8 mouse cellular contexts compared by ENCODE assay signal in genomic region chr10:62791251-62792176, GRCm38 (mm10). TPM values are rescaled to one million over a fixed set of nuclear protein-coding genes. Genes with fewer than 3 reads are reported as not detected.
DNase-seq lines count a peak whose midpoint lies in the region; ATAC-seq and TF ChIP-seq lines count a peak whose summit lies in the region.

No protein-coding gene starts in this region.

- no peak for TF ChIP-seq CTCF in CH12.LX (conservative IDR thresholded peaks at IDR 0.05 in 1 of 2, IDR thresholded peaks at IDR 0.05 in 1 of 2; ENCODE audit: low read depth in 2 of 2, low read length in 2 of 2)

- no peak for TF ChIP-seq EP300 in CH12.LX (IDR thresholded peaks at IDR 0.05; ENCODE audit: low read length)

- no peak for TF ChIP-seq POLR2A in CH12.LX (IDR thresholded peaks at IDR 0.05; ENCODE audit: low read depth, low read length)

- no peak for TF ChIP-seq RAD21 in CH12.LX (IDR thresholded peaks at IDR 0.05; ENCODE audit: low read depth, low read length)

- ATAC-seq in heart, embryonic 14.5 days (ENCODE audit: insufficient number of reproducible peaks, insufficient read depth, low FRiP score, low read depth): peak; percentile 75
- ATAC-seq in limb, embryonic 12.5 days (ENCODE audit: insufficient number of reproducible peaks, insufficient read depth, low FRiP score, low TSS enrichment, low read depth): peak; percentile 82
- ATAC-seq in megakaryocyte progenitor cell, adult 5-6 weeks (replicated peaks; ENCODE audit: poor library complexity): no peak

- peak overlapping the region; percentile 73 for H3K4me2 ChIP-seq in CH12.LX (ENCODE audit: insufficient read depth, low read depth, poor library complexity, severe bottlenecking)
- peak overlapping the region; percentile 85 for H3K4me2 ChIP-seq in heart, embryonic 14.5 days (ENCODE audit: low read length)
- peak overlapping the region; percentile 66 for H3K4me2 ChIP-seq in limb, embryonic 12.5 days

- peak; percentile 8 for DNase-seq in heart, adult 8-10 months (ENCODE audit: low spot score)
- DNase-seq in heart, postnatal 14 days: no peak
- DNase-seq in CH12.LX (ENCODE audit: extremely low read depth): peak; percentile 29
- DNase-seq in c-Kit-positive CD71-positive TER-119-negative erythroid progenitor cells, embryonic 14.5 days (ENCODE audit: low read depth): peak; percentile 14
- peak; percentile 45 for DNase-seq in naive thymus-derived CD4-positive, alpha-beta T cell, adult 2 months (ENCODE audit: low read depth)

- H3K36me3 ChIP-seq in CH12.LX (replicated peaks in 1 of 2; ENCODE audit: control insufficient read depth in 1 of 2, insufficient read depth in 1 of 2, low read length in 1 of 2): peaks cover 23 to 38% of the 10 kb centered on the region in 2 experiments
- H3K36me3 ChIP-seq in heart, embryonic 14.5 days (ENCODE audit: control insufficient read depth, insufficient read depth, low read length): peaks cover 44% of the 10 kb centered on the region
- H3K36me3 ChIP-seq in limb, embryonic 12.5 days: peaks cover 43% of the 10 kb centered on the region

- 2% methylated on average over 72 of the region's 78 CpGs for WGBS in heart, embryonic 14.5 days
- 1% methylated on average over 77 of the region's 78 CpGs for WGBS in limb, embryonic 12.5 days

- in situ Hi-C loops in CH12.LX (cut with MboI; ENCODE audit: low pct_ligation_motif_present, low pct_unique_long_range_greater_than_20kb, low sequenced_read_pairs): no loop called here

- H3K9me3 ChIP-seq in CH12.LX (replicated peaks; ENCODE audit: low read length): no peaks in the 10 kb centered on the region
- H3K9me3 ChIP-seq in heart, embryonic 14.5 days (ENCODE audit: control insufficient read depth, low read length): no peaks in the 10 kb centered on the region
- no peaks in the 10 kb centered on the region for H3K9me3 ChIP-seq in limb, embryonic 12.5 days

- H3K4me1 ChIP-seq in CH12.LX (ENCODE audit: control insufficient read depth in 1 of 2, insufficient read depth in 2 of 2): peaks cover 0 to 29% of the 10 kb centered on the region in 2 experiments; a peak in 2 of 4 replicates
- H3K4me1 ChIP-seq in heart, embryonic 14.5 days (ENCODE audit: control insufficient read depth in 2 of 2, insufficient read depth in 2 of 2, low read length in 2 of 2): peaks cover 5 to 27% of the 10 kb centered on the region in 2 experiments
- peaks cover 12% of the 10 kb centered on the region; the same call in 1 of the 2 replicates for H3K4me1 ChIP-seq in limb, embryonic 12.5 days (replicated peaks)

- H3K27ac ChIP-seq in CH12.LX (ENCODE audit: insufficient read depth, low read depth): peak overlapping the region; percentile 77
- peak overlapping the region; percentile 99 for H3K27ac ChIP-seq in heart, embryonic 14.5 days (replicated peaks in 1 of 2; ENCODE audit: control insufficient read depth in 1 of 2, insufficient read depth in 1 of 2, low read depth in 2 of 2, low read length in 2 of 2)
- peak overlapping the region; percentile 96 for H3K27ac ChIP-seq in limb, embryonic 12.5 days

- peak overlapping the region; percentile 82 to 95 (median 93) for H3K4me3 ChIP-seq in CH12.LX (replicated peaks in 1 of 3; ENCODE audit: low read depth in 2 of 3, low read length in 2 of 3, poor library complexity in 1 of 3)
- peak overlapping the region; percentile 97 to 99 for H3K4me3 ChIP-seq in heart, embryonic 14.5 days (ENCODE audit: control insufficient read depth in 1 of 2, insufficient read depth in 1 of 2, low read depth in 1 of 2, low read length in 2 of 2)
- H3K4me3 ChIP-seq in limb, embryonic 12.5 days (replicated peaks): peak overlapping the region; percentile 99

- H3K27me3 ChIP-seq in CH12.LX (replicated peaks): no peaks in the 10 kb centered on the region
- no peaks in the 10 kb centered on the region for H3K27me3 ChIP-seq in heart, embryonic 14.5 days (ENCODE audit: control insufficient read depth, insufficient read depth, low read length)
- H3K27me3 ChIP-seq in limb, embryonic 12.5 days: no peaks in the 10 kb centered on the region

- dilution Hi-C loops in CH12.LX (cut with MboI; ENCODE audit: extremely low pct_ligation_motif_present, extremely low pct_unique_long_range_greater_than_20kb, low sequenced_read_pairs): no loop called here

- peaks cover 41% of the 10 kb centered on the region for H3K79me2 ChIP-seq in CH12.LX (replicated peaks; ENCODE audit: control insufficient read depth, extremely low read depth, insufficient read depth, poor library complexity, severe bottlenecking)

- H3K9ac ChIP-seq in CH12.LX (ENCODE audit: insufficient read depth, low read depth): peak overlapping the region; percentile 83
- peak overlapping the region; percentile 99 for H3K9ac ChIP-seq in heart, embryonic 14.5 days (ENCODE audit: low read length)
- peak overlapping the region; percentile 99 for H3K9ac ChIP-seq in limb, embryonic 12.5 days (replicated peaks)

- intact Hi-C loops in heart, postnatal 14 days (cut with DNase I): loop anchor here (5.0 kb wide), 1 partner anchor 231 kb away; the partner anchor contains the start of genes Hnrnph3 and Pbld2

TF ChIP-seq in CH12.LX, 34 proteins besides CTCF, POLR2A, EP300 and RAD21:
- TF ChIP-seq IRF4 (IDR thresholded peaks at IDR 0.05; ENCODE audit: low read depth, low read length) (no peak), SMC3 (IDR thresholded peaks at IDR 0.05; ENCODE audit: low read depth, low read length) (no peak), USF2 (conservative IDR thresholded peaks at IDR 0.05; ENCODE audit: low read depth, low read length) (no peak), BHLHE40 (IDR thresholded peaks at IDR 0.05; ENCODE audit: low read depth, low read length) (no peak), HCFC1 (IDR thresholded peaks at IDR 0.05; ENCODE audit: low read depth, low read length) (no peak), ELF1 (IDR thresholded peaks at IDR 0.05; ENCODE audit: low read depth, low read length) (no peak), MAZ (IDR thresholded peaks at IDR 0.05; ENCODE audit: low read depth, low read length) (0 out of 2 replicates have a peak, but pooled peaks have one; percentile 26), NRF1 (IDR thresholded peaks at IDR 0.05; ENCODE audit: low read depth, low read length) (no peak), MYC (IDR thresholded peaks at IDR 0.05; ENCODE audit: low read depth, low read length) (no peak), SIN3A (IDR thresholded peaks at IDR 0.05; ENCODE audit: low read length) (no peak; the same call in 1 of the 2 replicates), JUN (IDR thresholded peaks at IDR 0.05; ENCODE audit: insufficient read depth, low read depth, low read length) (no peak), CHD2 (IDR thresholded peaks at IDR 0.05; ENCODE audit: low read length) (0 out of 2 replicates have a peak, but pooled peaks have one; percentile 30), E2F4 (IDR thresholded peaks at IDR 0.05; ENCODE audit: insufficient replicate concordance, low read depth, low read length) (no peak), NELFE (IDR thresholded peaks at IDR 0.05; ENCODE audit: low read depth, low read length) (no peak), ZC3H11A (IDR thresholded peaks at IDR 0.05; ENCODE audit: low read depth, low read length) (no peak), MEF2A (IDR thresholded peaks at IDR 0.05; ENCODE audit: borderline replicate concordance, low read depth, low read length) (0 out of 2 replicates have a peak, but pooled peaks have one; percentile 30), KAT2A (IDR thresholded peaks at IDR 0.05; ENCODE audit: insufficient replicate concordance, low read length) (no peak), RCOR1 (conservative IDR thresholded peaks at IDR 0.05; ENCODE audit: low read depth, low read length) (no peak), MAFK (IDR thresholded peaks at IDR 0.05; ENCODE audit: insufficient replicate concordance, low read length) (no peak), ZNF384 (IDR thresholded peaks at IDR 0.05; ENCODE audit: low read depth, low read length) (no peak), GABPA (IDR thresholded peaks at IDR 0.05; ENCODE audit: insufficient replicate concordance, low read depth, low read length) (no peak), MAX (IDR thresholded peaks at IDR 0.05; ENCODE audit: low read length) (no peak), CHD1 (IDR thresholded peaks at IDR 0.05; ENCODE audit: low read depth, low read length) (0 out of 2 replicates have a peak, but pooled peaks have one; percentile 53), USF1 (IDR thresholded peaks at IDR 0.05; ENCODE audit: low read depth, low read length) (no peak), MXI1 (IDR thresholded peaks at IDR 0.05; ENCODE audit: low read depth, low read length) (no peak; the same call in 1 of the 2 replicates), ZMIZ1 (IDR thresholded peaks at IDR 0.05; ENCODE audit: low read depth, low read length) (no peak), UBTF (IDR thresholded peaks at IDR 0.05; ENCODE audit: low read depth, low read length) (peak; percentile 75; the same call in 1 of the 2 replicates), TBP (conservative IDR thresholded peaks at IDR 0.05; ENCODE audit: low read depth, low read length) (no peak), ETS1 (conservative IDR thresholded peaks at IDR 0.05; ENCODE audit: low read depth, low read length) (no peak), PAX5 (IDR thresholded peaks at IDR 0.05; ENCODE audit: low read length) (no peak)

RNA-seq across cellular contexts. Expression of gene Ccar1, which starts 0.6 kb away (rescaled TPM):
- total RNA-seq in heart, adult 8-10 months (2022): 10 to 100 TPM; 43.1 to 52.2 (median 47.1) TPM
- 10 to 100 TPM; 56.3 to 58.7 TPM for total RNA-seq in heart, postnatal 14 days (2021)
- total RNA-seq in CH12.LX (2012; rRNA removed) (41.5 and 57.0 TPM in 2 replicates), CH12.LX (2014; rRNA removed) (43.1 and 48.4 TPM in 2 replicates)
- 125 and 134 TPM in 2 replicates for polyA plus RNA-seq in CH12.LX (2012; ENCODE audit: insufficient read length, low read depth)
- polyA plus RNA-seq in heart, embryonic 14.5 days (2014; fragmentation: Nextera tagmentation; extraction: Ambion mirVana): 90.8 and 93.4 TPM in 2 replicates
- polyA plus RNA-seq in limb, embryonic 12.5 days (2016; fragmentation: Nextera tagmentation; extraction: Ambion mirVana): 153 and 160 TPM in 2 replicates
- 123 and 174 TPM in 2 replicates for total RNA-seq in megakaryocyte progenitor cell, adult 5-6 weeks (2015)
- 101 and 138 TPM in 2 replicates for total RNA-seq in megakaryocyte progenitor cell, adult 5-6 weeks (2017)

Comparison
In these comparisons a context has a peak if more than half of its experiments do, and no peak if none do; other contexts are left out.
1. DNase-seq: peak in heart, adult 8-10 months (single experiment), CH12.LX (single experiment), c-Kit-positive CD71-positive TER-119-negative erythroid progenitor cells, embryonic 14.5 days (single experiment) and naive thymus-derived CD4-positive, alpha-beta T cell, adult 2 months (single experiment); none in heart, postnatal 14 days (0 of 2).
2. Peak in every context shown above with its lines, with median percentiles within 50 percentile points of each other: H3K27ac ChIP-seq, H3K4me2 ChIP-seq, H3K4me3 ChIP-seq and H3K9ac ChIP-seq.